Mouse (Mus musculus): ENCODE measurements around the gene Cacng6.

DNA sequence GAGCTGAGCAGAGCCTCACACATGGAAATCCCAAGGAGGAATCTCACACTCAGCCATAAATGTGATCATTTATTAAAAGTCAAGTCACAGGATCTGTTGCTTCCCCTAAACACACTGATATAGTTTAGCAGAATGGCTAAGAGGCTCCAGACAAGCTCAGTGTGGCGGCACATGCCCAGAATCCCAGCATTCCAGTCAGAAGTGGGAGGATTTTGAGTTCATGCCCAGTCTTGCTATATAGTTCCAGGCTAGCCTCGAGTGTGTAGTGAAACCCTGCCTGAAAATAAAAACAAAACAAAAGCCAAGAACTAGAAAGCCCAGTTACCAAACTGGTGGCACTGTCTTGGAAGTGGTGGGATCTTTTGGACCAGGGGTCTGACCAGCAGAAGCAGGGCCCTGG lies 44.6 kb downstream of the Cacng6 start:
- TF ChIP-seq CTCF (IDR thresholded peaks at IDR 0.05; ENCODE audit: low read depth, low read length), result no peak
- TF ChIP-seq POLR2A (IDR thresholded peaks at IDR 0.05; ENCODE audit: borderline replicate concordance, low read depth, low read length), result no peak
